Mouse (Mus musculus) olfactory bulb, adult 2 months (tissue): ENCODE measurements at regions not wholly inside any gene's neighbourhood (a gene's known extent, or its start where the extent isn't known, plus 50 kb on each side); places are given as distances from the start of the nearest gene placed in this dataset.
"Not testable (repeated sequence)": the region's sequence is repeated elsewhere in the genome, so short reads cannot be mapped to it uniquely, and the experiment has no call there.

ENCODE experiments used
- H3K27ac ChIP-seq: fragments of 200-500 bp; 2 replicates; pipeline ENCODE4 v1.5.1; 2012; ENCODE audit warnings: low read depth, low read length; ENCODE audit not compliant: insufficient read depth
- H3K4me1 ChIP-seq: fragments of 200-500 bp; 2 replicates; pipeline ENCODE4 v1.6.1; 2012; ENCODE audit warnings: low read length; ENCODE audit not compliant: control insufficient read depth, insufficient read depth
- H3K4me3 ChIP-seq: fragments of 200-500 bp; 2 replicates; pipeline ENCODE4 v1.5.1; 2012; ENCODE audit warnings: mild to moderate bottlenecking, low read depth, low read length, moderate library complexity; ENCODE audit not compliant: insufficient read depth
- CTCF ChIP-seq: fragments of 200-500 bp; IDR thresholded peaks from 2 replicates; pipeline ENCODE4 v1.5.1; 2012; ENCODE audit warnings: low read depth, mild to moderate bottlenecking, low read length, moderate library complexity; ENCODE audit not compliant: insufficient read depth
- POLR2A ChIP-seq: fragments of 200-500 bp; IDR thresholded peaks from 2 replicates; pipeline ENCODE4 v1.6.1; 2012; ENCODE audit warnings: mild to moderate bottlenecking, low read depth, low read length, moderate library complexity; ENCODE audit not compliant: insufficient read depth
- WGBS: fragments of 180-500 bp; shearing (Covaris S2); methylation state at CpG from one replicate; pipeline ENCODE4 v1.1.7; 2018; 5-methylcytosine and 5-hydroxymethylcytosine counted together

DNA sequence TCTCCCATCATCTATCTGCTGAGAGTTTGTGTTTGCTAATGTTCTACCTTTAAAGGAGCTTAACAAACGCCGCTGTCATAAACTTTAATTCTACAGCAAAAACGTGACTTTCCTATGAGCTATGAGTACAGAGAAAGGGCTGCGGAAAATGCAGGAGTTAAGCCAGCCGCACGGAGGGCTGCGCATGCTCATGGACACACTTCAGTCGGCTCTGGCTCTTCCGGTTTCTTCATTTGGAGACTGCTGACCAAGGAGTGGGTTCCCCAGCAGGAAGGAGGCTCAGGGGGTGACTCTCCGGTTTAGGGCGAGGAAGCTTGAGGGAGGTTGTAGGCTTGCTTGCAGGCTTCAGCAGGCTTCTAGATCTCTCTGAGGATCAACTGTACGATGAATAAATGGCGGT, 59.3 kb downstream of the Sox2 start:
- TF ChIP-seq POLR2A (no peak), CTCF (no peak)
- Histone ChIP-seq H3K4me1 (no peaks in the 10 kb centered on the region), H3K4me3 (no peak overlapping the region), H3K27ac (no peak overlapping the region)
- 94% methylated on average over 13 of the region's 13 CpGs for WGBS

DNA sequence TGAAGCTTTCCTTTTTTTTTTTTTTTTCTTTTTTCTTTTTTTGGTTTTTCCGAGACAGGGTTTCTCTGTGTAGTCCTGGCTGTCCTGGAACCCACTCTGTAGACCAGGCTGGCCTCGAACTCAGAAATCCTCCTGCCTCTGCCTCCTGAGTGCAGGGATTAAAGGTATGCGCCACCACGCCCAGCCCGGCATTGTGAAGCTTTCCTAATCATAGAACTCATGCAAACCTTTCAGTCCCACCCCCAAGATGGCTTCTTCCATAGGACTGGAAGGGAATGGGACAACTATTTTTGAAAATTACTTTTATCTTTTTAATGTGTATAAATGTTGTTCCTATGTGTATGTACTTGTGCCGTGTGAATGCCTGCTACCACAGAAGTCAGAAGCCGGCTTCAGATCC, 61.9 kb downstream of the Sox2 start:
- not testable (repeated sequence) for H3K27ac ChIP-seq, H3K4me3 ChIP-seq, H3K4me1 ChIP-seq
- 90% methylated on average over 7 of the region's 7 CpGs for WGBS

DNA sequence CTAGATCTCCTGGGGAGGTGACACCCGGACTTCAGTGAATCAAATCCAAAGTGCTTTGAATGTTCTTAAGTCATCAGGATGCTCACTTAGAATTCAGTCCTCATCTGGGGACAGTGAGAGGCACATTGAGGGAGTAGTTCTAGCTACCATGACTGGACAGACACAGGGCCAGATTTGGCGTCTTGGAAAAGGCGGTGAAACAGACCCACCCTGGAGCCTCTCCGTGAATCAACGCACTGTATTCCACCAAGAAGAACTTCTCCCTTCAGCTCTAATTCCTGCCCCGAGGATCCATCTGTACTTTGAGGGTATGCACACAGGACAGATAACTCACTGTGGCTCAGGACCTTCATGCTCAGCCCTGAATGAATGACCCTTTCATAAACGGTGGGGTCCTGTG, 72.3 kb downstream of the Sox2 start:
- TF ChIP-seq CTCF (no peak), POLR2A (no peak)
- no peak overlapping the region for H3K4me3 ChIP-seq
- 82% methylated on average over 7 of the region's 7 CpGs for WGBS
- no peak overlapping the region for H3K27ac ChIP-seq
- H3K4me1 ChIP-seq, result no peaks in the 10 kb centered on the region

DNA sequence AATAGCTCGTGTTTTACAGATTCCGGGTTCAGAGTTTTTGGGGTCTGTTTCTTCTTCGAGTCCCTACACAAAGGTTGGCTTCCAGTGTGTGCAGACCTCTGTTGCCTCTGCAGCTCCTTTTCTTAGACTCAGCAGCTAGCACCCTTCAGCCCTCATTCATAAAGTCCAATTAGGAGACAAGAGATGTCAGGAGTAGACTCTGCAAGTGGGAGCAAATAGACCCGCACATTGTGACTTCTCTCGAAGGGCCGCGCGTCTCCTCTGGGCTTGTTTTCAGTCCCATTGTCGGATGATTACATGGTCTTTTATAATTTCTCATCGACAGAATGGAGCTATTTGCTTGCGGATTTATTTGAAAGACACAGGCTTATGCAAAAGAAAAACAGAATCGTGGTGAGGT, 76.8 kb downstream of the Sox2 start:
- Histone ChIP-seq H3K4me3 (no peak overlapping the region), H3K27ac (no peak overlapping the region), H3K4me1 (no peaks in the 10 kb centered on the region)
- 57% methylated on average over 12 of the region's 12 CpGs for WGBS
- TF ChIP-seq POLR2A (no peak), CTCF (no peak)

DNA sequence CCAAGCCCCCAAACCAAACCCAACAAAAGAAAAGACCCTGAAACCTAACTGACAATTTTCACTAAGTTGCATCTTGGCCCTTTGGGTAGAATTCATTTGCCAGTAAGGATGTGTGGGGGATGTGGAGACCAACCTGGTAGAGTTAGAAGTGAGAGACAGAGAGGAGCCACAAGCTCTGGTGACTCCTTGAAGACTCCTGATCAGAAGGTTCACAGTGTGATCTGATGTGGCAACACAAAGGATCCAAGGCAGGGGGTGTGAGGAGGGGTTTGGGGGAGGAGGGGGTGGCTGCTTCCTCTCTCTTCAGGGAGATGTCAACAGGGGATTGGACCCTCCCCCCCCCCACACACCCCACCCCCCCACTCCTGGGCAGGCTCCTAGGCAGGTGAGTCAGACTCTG, 78.1 kb downstream of the Sox2 start:
- Histone ChIP-seq H3K27ac (no peak overlapping the region), H3K4me3 (no peak overlapping the region), H3K4me1 (no peaks in the 10 kb centered on the region)
- TF ChIP-seq POLR2A (no peak), CTCF (no peak)

DNA sequence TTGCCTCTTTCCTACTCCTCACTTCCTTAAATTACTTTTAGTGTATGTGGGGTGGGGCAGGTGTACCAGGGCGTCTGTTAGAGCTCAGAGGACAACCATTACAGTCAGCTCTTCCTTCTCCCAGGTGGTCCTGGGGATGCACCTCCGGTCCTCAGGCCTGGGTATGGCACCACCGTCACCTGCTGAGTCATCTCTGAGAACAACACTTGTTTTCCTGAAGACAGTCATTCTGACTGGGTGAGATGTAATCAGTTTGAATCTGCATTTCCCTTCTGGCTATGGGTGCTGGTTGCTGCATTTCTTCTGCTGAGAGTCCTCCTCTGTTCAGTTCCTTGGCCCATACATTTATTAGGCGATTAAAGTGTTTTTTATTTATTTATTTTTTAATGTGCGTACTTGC, 84.8 kb downstream of the Sox2 start:
- Histone ChIP-seq H3K4me1 (no peaks in the 10 kb centered on the region), H3K27ac (no peak overlapping the region), H3K4me3 (no peak overlapping the region)
- TF ChIP-seq CTCF (no peak), POLR2A (no peak)
- WGBS, result 93% methylated on average over 5 of the region's 5 CpGs

DNA sequence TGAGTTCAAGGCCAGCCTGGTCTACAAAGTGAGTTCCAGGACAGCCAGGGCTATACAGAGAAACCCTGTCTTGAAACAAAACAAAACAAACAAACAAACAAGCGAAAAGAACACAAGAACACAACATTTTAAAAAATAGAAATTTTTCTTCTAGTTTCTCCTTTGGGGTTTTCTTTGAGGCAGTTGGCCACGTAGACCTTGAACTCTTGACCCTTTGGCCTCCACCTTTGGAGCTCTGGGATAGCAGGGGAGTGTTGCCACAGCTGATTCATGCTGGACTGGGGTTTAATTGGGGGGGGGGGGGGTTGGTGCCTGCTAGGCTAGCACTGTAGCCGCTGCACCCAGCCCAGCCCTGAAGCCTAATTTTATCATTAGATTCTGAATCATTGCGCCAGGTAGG, 87.8 kb downstream of the Sox2 start:
- Histone ChIP-seq H3K27ac (no peak overlapping the region), H3K4me3 (no peak overlapping the region), H3K4me1 (no peaks in the 10 kb centered on the region)
- TF ChIP-seq CTCF (no peak), POLR2A (no peak)
- WGBS, result 92% methylated on average over 4 of the region's 4 CpGs

DNA sequence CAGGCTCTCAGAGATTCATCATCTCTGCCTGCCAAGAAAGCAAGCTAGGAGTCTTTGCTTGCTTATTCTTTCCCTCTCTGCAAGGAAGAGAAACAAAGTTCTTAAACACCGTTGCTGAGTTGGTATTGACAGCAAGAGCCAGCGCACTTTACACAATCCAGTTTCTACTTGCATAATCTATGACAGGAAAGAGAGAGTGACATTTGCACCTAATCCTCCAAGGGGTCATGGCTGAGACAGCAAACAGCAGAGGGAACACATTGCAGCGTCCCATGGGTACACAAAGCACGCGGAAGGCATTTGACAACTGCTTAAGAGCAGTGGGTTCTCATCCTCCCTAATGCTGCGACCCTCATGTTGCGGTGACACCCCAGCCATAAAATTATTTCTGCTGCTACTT, 88.7 kb downstream of the Sox2 start:
- Histone ChIP-seq H3K27ac (no peak overlapping the region), H3K4me1 (no peaks in the 10 kb centered on the region), H3K4me3 (no peak overlapping the region)
- 77% methylated on average over 7 of the region's 7 CpGs for WGBS
- TF ChIP-seq CTCF (no peak), POLR2A (no peak)

DNA sequence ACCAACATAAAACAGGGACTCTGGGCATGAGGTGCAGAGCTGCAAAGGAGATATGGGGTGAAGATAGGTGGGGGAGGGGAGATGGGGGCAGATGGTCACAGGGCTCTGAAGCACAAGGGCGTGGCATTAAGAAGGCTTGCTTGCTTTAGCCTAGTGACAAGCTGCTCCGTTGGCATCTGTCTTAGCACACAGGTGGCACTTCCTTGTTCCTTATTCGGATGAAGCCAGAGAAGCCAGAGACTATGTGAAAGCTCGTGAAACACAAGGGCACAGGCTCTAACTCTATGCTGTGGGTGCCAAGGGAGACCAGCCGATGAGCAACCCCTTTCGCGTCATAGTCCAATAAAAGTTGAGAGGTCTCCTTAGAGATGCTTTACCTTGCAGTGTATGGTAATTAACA, 89.5 kb downstream of the Sox2 start:
- Histone ChIP-seq H3K27ac (no peak overlapping the region), H3K4me1 (no peaks in the 10 kb centered on the region), H3K4me3 (no peak overlapping the region)
- no peak for TF ChIP-seq CTCF
- TF ChIP-seq POLR2A, result no peak
- 92% methylated on average over 7 of the region's 7 CpGs for whole genome bisulfite sequencing

DNA sequence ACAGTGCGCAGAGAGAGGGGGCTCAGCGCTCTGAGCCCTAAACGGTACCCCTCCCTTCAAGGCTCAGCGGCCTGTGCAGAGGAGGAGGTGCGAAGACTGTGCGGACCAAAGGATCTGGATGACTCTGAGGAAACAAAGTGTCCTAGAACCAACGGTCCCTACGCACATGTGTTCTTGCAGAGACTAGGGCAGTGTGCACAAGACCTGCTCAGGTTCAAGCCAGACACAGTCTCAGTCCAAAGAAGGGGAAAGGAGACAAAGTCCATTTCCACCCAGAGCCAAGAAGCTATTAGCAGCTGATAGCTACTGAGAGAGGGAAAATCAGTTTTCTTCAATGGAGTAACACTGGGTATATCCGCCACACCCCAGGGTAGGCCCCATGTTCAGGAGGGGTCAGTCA, 89.9 kb downstream of the Sox2 start:
- TF ChIP-seq POLR2A, result no peak
- WGBS, result 95% methylated on average over 9 of the region's 9 CpGs
- Histone ChIP-seq H3K27ac (no peak overlapping the region), H3K4me3 (no peak overlapping the region), H3K4me1 (no peaks in the 10 kb centered on the region)

DNA sequence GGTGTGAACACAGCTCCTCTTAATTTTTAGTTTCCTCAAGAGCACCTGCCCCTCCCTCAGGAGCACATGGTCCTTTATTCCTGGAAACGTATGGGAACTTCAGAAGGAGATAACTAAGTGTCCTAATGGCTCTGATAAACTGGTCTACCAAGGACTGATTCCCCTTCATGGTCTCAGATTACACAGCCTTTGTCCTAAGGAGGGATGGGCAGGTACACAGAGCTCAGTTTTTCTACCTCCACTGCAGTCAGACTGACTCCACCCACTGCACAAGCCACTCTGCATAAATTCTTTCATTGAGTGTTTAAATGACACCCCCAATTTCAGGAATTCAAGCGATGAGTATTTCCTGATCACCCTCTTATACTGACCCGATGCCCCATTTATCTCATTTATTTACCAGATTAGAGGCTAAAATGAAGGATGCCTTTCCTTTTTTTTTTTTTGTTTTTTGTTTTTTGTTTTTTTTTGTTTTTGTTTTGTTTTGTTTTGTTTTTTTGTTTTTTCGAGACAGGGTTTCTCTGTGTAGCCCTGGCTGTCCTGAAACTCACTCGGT, 95.1 kb downstream of the Sox2 start:
- H3K4me1 ChIP-seq, result no peaks in the 10 kb centered on the region
- TF ChIP-seq POLR2A (no peak), CTCF (no peak)
- 87% methylated on average over 5 of the region's 5 CpGs for WGBS
- H3K27ac ChIP-seq, result no peak overlapping the region
- H3K4me3 ChIP-seq, result no peak overlapping the region
